Mouse (Mus musculus): ENCODE results near the gene Ccdc61. TPM values are rescaled to one million over a fixed set of nuclear protein-coding genes. Genes with fewer than 3 reads are reported as not detected.
"Not testable (repeated sequence)": the region's sequence is repeated elsewhere in the genome, so short reads cannot be mapped to it uniquely, and the experiment has no call there.

Gene Ccdc61
- polyA plus RNA-seq, 1 experiment from 2014 or later: 32.2 TPM

GRCm38 (mm10) chr7:18883991-18884744 lies 26.0 kb downstream of the Ccdc61 start:
- WGBS: 68% methylated on average over 9 of the region's 9 CpGs

GRCm38 (mm10) chr7:18878691-18879090 lies 31.5 kb downstream of the Ccdc61 start:
- H3K27ac ChIP-seq (ENCODE audit: low read depth, low read length): no peak overlapping the region
- no peaks in the 10 kb centered on the region for H3K9me3 ChIP-seq (ENCODE audit: control insufficient read depth, low read length)
- no peaks in the 10 kb centered on the region for H3K36me3 ChIP-seq (ENCODE audit: control insufficient read depth, insufficient read depth, low read length)
- 83% methylated on average over 7 of the region's 7 CpGs for WGBS
- no peak for DNase-seq (ENCODE audit: low spot score)
- ATAC-seq (replicated peaks; ENCODE audit: low FRiP score): no peak
- no peak overlapping the region for H3K9ac ChIP-seq (ENCODE audit: low read length)
- no peak overlapping the region for H3K4me3 ChIP-seq (ENCODE audit: low read depth, low read length)
- H3K4me1 ChIP-seq (replicated peaks; ENCODE audit: control insufficient read depth, insufficient read depth, low read length): 0 out of 2 replicates have a peak, but pooled peaks cover 3% of the 10 kb centered on the region
- H3K27me3 ChIP-seq (ENCODE audit: control insufficient read depth, insufficient read depth, low read length): no peaks in the 10 kb centered on the region
- H3K4me2 ChIP-seq (ENCODE audit: low read depth, low read length, severe bottlenecking): no peak overlapping the region

More at GRCm38 (mm10) chr7:18883991-18884744, 26.0 kb downstream of the Ccdc61 start:
- DNase-seq (ENCODE audit: low spot score): no peak
- Histone ChIP-seq H3K9ac (ENCODE audit: low read length) (no peak overlapping the region), H3K27me3 (ENCODE audit: control insufficient read depth, insufficient read depth, low read length) (no peaks in the 10 kb centered on the region), H3K4me1 (replicated peaks; ENCODE audit: control insufficient read depth, insufficient read depth, low read length) (0 out of 2 replicates have a peak, but pooled peaks cover 3% of the 10 kb centered on the region), H3K4me2 (ENCODE audit: low read depth, low read length, severe bottlenecking) (no peak overlapping the region), H3K9me3 (ENCODE audit: control insufficient read depth, low read length) (no peaks in the 10 kb centered on the region), H3K36me3 (ENCODE audit: control insufficient read depth, insufficient read depth, low read length) (no peaks in the 10 kb centered on the region), H3K27ac (ENCODE audit: low read depth, low read length) (no peak overlapping the region), H3K4me3 (ENCODE audit: low read depth, low read length) (no peak overlapping the region)
- no peak for ATAC-seq (replicated peaks; ENCODE audit: low FRiP score)

GRCm38 (mm10) chr7:18875372-18875771 lies 34.8 kb downstream of the Ccdc61 start:
- no peaks in the 10 kb centered on the region for H3K27me3 ChIP-seq (ENCODE audit: control insufficient read depth, insufficient read depth, low read length)
- no peak overlapping the region for H3K9ac ChIP-seq (ENCODE audit: low read length)
- no peak overlapping the region for H3K4me2 ChIP-seq (ENCODE audit: low read depth, low read length, severe bottlenecking)
- DNase-seq (ENCODE audit: low spot score) (no peak), ATAC-seq (replicated peaks; ENCODE audit: low FRiP score) (no peak)
- no peaks in the 10 kb centered on the region for H3K36me3 ChIP-seq (ENCODE audit: control insufficient read depth, insufficient read depth, low read length)
- 0 out of 2 replicates have a peak, but pooled peaks cover 2% of the 10 kb centered on the region for H3K4me1 ChIP-seq (replicated peaks; ENCODE audit: control insufficient read depth, insufficient read depth, low read length)
- no peak overlapping the region for H3K27ac ChIP-seq (ENCODE audit: low read depth, low read length)
- H3K4me3 ChIP-seq (ENCODE audit: low read depth, low read length): no peak overlapping the region
- H3K9me3 ChIP-seq (ENCODE audit: control insufficient read depth, low read length): no peaks in the 10 kb centered on the region
- 91% methylated on average over 5 of the region's 5 CpGs for WGBS

- no peaks in the 10 kb centered on the region for H3K9me3 ChIP-seq (ENCODE audit: control insufficient read depth, low read length)
- 0 out of 2 replicates have a peak, but pooled peaks cover 2% of the 10 kb centered on the region for H3K4me1 ChIP-seq (replicated peaks; ENCODE audit: control insufficient read depth, insufficient read depth, low read length)
- no peaks in the 10 kb centered on the region for H3K36me3 ChIP-seq (ENCODE audit: control insufficient read depth, insufficient read depth, low read length)
- no peak overlapping the region for H3K27ac ChIP-seq (ENCODE audit: low read depth, low read length)
- peak overlapping the region; percentile 34 for H3K4me3 ChIP-seq (ENCODE audit: low read depth, low read length)
- no peaks in the 10 kb centered on the region for H3K27me3 ChIP-seq (ENCODE audit: control insufficient read depth, insufficient read depth, low read length)
- WGBS: under 1% methylated on average over 10 of the region's 10 CpGs
- DNase-seq (ENCODE audit: low spot score) (peak; percentile 89), ATAC-seq (replicated peaks; ENCODE audit: low FRiP score) (peak; percentile 85)
- H3K9ac ChIP-seq (ENCODE audit: low read length): peak overlapping the region; percentile 45
- peak overlapping the region; percentile 75 for H3K4me2 ChIP-seq (ENCODE audit: low read depth, low read length, severe bottlenecking)
Observed at GRCm38 (mm10) chr7:18873253-18873652, 37.0 kb downstream of the Ccdc61 start.

- H3K9ac ChIP-seq (ENCODE audit: low read length): peak overlapping the region; percentile 45
- no peaks in the 10 kb centered on the region for H3K9me3 ChIP-seq (ENCODE audit: control insufficient read depth, low read length)
- no peak overlapping the region for H3K27ac ChIP-seq (ENCODE audit: low read depth, low read length)
- peak overlapping the region; percentile 34 for H3K4me3 ChIP-seq (ENCODE audit: low read depth, low read length)
- H3K4me1 ChIP-seq (replicated peaks; ENCODE audit: control insufficient read depth, insufficient read depth, low read length): 0 out of 2 replicates have a peak, but pooled peaks cover 2% of the 10 kb centered on the region
- DNase-seq (ENCODE audit: low spot score) (no peak), ATAC-seq (replicated peaks; ENCODE audit: low FRiP score) (peak; percentile 60)
- no peaks in the 10 kb centered on the region for H3K27me3 ChIP-seq (ENCODE audit: control insufficient read depth, insufficient read depth, low read length)
- H3K36me3 ChIP-seq (ENCODE audit: control insufficient read depth, insufficient read depth, low read length): no peaks in the 10 kb centered on the region
- 6% methylated on average over 7 of the region's 7 CpGs for WGBS
- peak overlapping the region; percentile 75 for H3K4me2 ChIP-seq (ENCODE audit: low read depth, low read length, severe bottlenecking)
Observed at GRCm38 (mm10) chr7:18872816-18873215, 37.4 kb downstream of the Ccdc61 start.

GRCm38 (mm10) chr7:18872014-18872802 lies 38.0 kb downstream of the Ccdc61 start:
- Histone ChIP-seq H3K4me3 (ENCODE audit: low read depth, low read length) (peak overlapping the region; percentile 34), H3K27ac (ENCODE audit: low read depth, low read length) (no peak overlapping the region), H3K4me2 (ENCODE audit: low read depth, low read length, severe bottlenecking) (peak overlapping the region; percentile 75), H3K4me1 (replicated peaks; ENCODE audit: control insufficient read depth, insufficient read depth, low read length) (0 out of 2 replicates have a peak, but pooled peaks cover 2% of the 10 kb centered on the region), H3K27me3 (ENCODE audit: control insufficient read depth, insufficient read depth, low read length) (no peaks in the 10 kb centered on the region), H3K36me3 (ENCODE audit: control insufficient read depth, insufficient read depth, low read length) (no peaks in the 10 kb centered on the region), H3K9ac (ENCODE audit: low read length) (peak overlapping the region; percentile 45), H3K9me3 (ENCODE audit: control insufficient read depth, low read length) (no peaks in the 10 kb centered on the region)
- peak; percentile 72 for ATAC-seq (replicated peaks; ENCODE audit: low FRiP score)
- WGBS: 33% methylated on average over 13 of the region's 14 CpGs
- DNase-seq (ENCODE audit: low spot score): no peak

- not testable (repeated sequence) for H3K36me3 ChIP-seq (ENCODE audit: control insufficient read depth, insufficient read depth, low read length); H3K4me1 ChIP-seq (replicated peaks; ENCODE audit: control insufficient read depth, insufficient read depth, low read length); ATAC-seq (replicated peaks; ENCODE audit: low FRiP score); H3K4me2 ChIP-seq (ENCODE audit: low read depth, low read length, severe bottlenecking); DNase-seq (ENCODE audit: low spot score); H3K27me3 ChIP-seq (ENCODE audit: control insufficient read depth, insufficient read depth, low read length); H3K9ac ChIP-seq (ENCODE audit: low read length); H3K4me3 ChIP-seq (ENCODE audit: low read depth, low read length); H3K9me3 ChIP-seq (ENCODE audit: control insufficient read depth, low read length); H3K27ac ChIP-seq (ENCODE audit: low read depth, low read length)
- no CpG with 5 or more reads among the region's 8 CpGs for WGBS
Observed at GRCm38 (mm10) chr7:18871031-18871430, 39.2 kb downstream of the Ccdc61 start, which contains the start of gene Pglyrp1. Pglyrp1 (plus strand) TSS chr7:18871331.

GRCm38 (mm10) chr7:18868491-18868890 lies 41.7 kb downstream of the Ccdc61 start:
- Histone ChIP-seq H3K4me1 (replicated peaks; ENCODE audit: control insufficient read depth, insufficient read depth, low read length) (0 out of 2 replicates have a peak, but pooled peaks cover 2% of the 10 kb centered on the region), H3K4me2 (ENCODE audit: low read depth, low read length, severe bottlenecking) (no peak overlapping the region), H3K9me3 (ENCODE audit: control insufficient read depth, low read length) (no peaks in the 10 kb centered on the region), H3K27ac (ENCODE audit: low read depth, low read length) (no peak overlapping the region), H3K36me3 (ENCODE audit: control insufficient read depth, insufficient read depth, low read length) (no peaks in the 10 kb centered on the region), H3K27me3 (ENCODE audit: control insufficient read depth, insufficient read depth, low read length) (no peaks in the 10 kb centered on the region), H3K9ac (ENCODE audit: low read length) (no peak overlapping the region), H3K4me3 (ENCODE audit: low read depth, low read length) (no peak overlapping the region)
- 84% methylated on average over 2 of the region's 2 CpGs for WGBS
- no peak for DNase-seq (ENCODE audit: low spot score)
- no peak for ATAC-seq (replicated peaks; ENCODE audit: low FRiP score)
